Mouse (Mus musculus) thymus, postnatal 0 days (tissue): ENCODE measurements around the gene Egln1. TPM values are rescaled to one million over a fixed set of nuclear protein-coding genes. Genes with fewer than 3 reads are reported as not detected.

ENCODE experiments used
- DNase-seq: peaks from one replicate; pipeline ENCODE4 v3.0.0-alpha.2; 2015; ENCODE audit warnings: low spot score
- polyA plus RNA-seq: library from polyadenylated mRNA; unstranded; fragments of >200 nt; fragmentation: Nextera tagmentation; extraction: Ambion mirVana; gene quantifications from 2 replicates; pipeline ENCODE4 v1.2.1, GENCODE M21; 2015

Gene Egln1
- polyA plus RNA-seq, 1 experiment from 2014 or later = 15.3 TPM

DNA sequence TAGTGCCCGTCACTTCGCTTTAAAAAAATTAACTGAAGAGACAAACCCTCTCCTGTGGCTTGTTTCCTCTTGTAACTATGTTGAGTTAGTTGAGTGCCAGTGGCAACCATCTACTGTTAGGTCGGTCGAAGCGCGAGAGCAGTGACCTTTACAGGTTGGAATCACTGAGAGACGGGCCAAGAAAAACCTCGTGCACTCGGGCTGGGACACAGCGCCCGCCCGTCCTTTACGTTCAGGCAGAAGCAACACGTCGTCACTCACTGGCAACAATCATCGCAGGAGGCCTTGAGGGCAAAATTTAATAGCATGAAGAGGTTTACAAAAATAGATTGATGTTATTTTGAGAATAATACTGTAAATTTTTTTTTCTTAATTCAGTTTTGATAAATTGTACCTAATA, 39.2 kb downstream of the Egln1 start:
- DNase-seq = no peak

GRCm38 (mm10) chr8:124905482-124905881, 43.6 kb downstream of the Egln1 start:
- no peak for DNase-seq

- DNase-seq = no peak
Observed at GRCm38 (mm10) chr8:124903198-124903597, 45.9 kb downstream of the Egln1 start.

DNA sequence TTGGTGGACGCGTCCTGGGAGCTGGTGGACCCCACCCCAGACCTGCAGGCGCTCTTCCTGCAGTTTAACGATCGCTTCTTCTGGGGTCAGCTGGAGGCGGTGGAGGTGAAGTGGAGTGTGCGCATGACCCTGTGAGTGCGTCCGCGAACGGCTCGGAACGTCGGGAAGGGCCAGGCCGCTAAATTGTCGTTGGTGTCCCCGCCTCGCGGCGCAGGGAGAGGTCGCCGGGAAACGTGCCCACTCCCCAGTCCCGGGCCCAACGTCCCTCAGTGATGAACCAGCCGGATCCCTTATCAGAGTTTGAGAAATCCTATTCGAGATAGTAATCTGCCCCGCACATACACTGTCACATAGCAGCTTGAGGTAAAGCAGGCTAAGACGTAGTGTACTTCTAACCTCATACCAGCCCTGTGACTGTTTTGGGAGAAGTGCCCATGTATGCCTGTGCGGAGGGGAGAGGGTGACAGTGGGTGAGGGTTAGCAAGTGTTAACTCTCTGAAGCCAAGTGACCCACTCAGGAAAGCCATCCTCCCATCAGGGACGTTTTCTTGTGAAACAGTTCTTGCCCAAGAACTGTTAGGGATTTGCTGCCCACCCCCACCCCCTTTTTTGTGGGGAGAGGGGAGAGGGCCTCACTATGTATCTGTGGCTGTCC, 50.7 kb downstream of the Egln1 start:
- DNase-seq = no peak

GRCm38 (mm10) chr8:124897386-124898250, 51.5 kb downstream of the Egln1 start, which contains the start of the genes Exoc8 and Sprtn:
TSS of gene Exoc8 (minus strand) at chr8:124897705.
TSS of gene Sprtn (plus strand) at chr8:124897886.
- peak; percentile 98 for DNase-seq

DNA sequence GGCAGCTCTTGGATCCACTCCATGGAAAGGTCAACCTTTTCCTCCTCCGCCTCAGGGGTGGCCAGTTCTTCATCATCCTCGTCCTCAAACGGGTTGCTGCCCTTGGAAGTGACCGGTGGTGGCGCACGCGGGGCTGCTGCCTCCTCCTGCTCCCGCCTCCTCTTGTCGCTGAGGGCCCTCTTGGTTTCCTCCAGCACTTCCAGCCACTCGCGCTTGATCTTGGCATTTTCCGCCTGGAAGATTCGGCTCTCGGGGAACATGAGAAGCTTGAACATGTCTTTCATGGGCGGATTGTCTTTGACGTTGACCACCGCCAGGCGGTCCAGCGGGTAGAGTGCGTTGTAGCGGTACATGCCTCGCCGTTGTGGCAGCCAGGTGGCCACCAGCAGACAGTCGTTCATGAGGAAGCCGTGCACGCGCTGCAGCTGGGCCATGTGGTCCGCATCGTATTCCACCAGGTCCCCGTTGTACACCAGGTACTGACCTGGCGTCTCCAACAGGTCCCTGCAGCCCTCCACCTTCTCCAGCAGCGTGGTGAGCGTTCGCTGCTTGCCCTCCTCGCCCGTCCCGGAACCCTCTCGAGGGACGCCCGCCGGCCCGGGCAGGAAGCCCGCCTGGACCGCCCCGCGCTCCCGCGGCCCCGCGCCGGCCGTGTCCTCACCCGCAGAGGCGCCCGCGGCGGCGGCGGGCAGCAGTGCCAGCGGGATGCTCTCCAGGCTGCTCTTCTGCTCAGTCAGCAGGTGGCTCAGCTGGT, 52.3 kb downstream of the Egln1 start:
- peak; percentile 43 for DNase-seq

DNA sequence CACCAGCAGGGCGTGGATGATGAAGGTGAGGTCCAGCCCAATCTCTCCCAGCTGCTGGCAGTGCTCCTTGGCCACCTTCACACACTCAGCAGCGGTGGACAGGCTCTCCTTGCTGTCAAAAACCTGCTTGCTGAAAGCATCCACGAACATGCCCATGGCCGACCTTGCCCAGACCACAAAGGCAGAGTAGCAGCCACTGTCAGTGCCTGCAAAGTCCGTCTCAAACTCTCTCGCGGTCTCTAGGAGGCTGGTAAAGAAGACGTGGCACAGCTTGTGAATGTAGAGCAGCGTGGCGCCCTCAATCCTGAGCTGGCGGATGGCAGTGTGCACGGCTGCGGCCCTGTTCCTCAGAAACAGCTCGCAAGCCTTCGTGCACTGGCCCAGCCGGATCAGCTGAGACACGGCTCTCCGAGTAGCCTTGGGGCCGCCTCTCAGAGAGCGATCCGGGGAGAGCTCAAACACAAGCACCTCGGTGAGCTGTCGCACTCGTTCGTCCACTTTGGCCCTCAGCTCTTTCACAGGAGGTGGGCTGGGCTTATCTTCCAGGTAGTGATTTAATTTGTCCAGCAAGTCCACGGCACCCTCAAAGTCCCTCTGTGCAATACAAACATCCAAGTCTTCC, 53.0 kb downstream of the Egln1 start:
- no peak for DNase-seq

GRCm38 (mm10) chr8:124892596-124892995, 56.5 kb downstream of the Egln1 start:
- DNase-seq = peak; percentile 12

DNA sequence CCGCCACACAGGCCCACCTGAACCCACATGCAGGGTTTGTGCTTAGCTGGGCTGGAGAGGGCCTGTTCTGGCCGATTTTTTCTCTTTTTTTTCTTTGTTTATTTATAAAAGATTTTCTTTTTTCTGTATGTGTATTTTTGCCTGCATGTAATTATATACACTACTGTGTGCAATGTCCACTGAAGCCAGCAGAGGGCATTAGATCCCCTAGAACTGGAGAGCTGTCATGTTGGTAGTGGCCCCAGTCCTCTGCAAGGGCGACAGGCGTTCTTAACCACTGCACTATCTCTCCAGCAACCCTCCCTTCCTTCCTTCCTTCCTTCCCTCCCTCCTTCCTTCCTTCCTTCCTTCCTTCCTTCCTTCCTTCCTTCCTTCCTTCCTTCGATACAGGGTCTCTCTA, 60.7 kb downstream of the Egln1 start:
- DNase-seq = no peak

GRCm38 (mm10) chr8:124878946-124879526, 70.1 kb downstream of the Egln1 start:
- no peak for DNase-seq

DNA sequence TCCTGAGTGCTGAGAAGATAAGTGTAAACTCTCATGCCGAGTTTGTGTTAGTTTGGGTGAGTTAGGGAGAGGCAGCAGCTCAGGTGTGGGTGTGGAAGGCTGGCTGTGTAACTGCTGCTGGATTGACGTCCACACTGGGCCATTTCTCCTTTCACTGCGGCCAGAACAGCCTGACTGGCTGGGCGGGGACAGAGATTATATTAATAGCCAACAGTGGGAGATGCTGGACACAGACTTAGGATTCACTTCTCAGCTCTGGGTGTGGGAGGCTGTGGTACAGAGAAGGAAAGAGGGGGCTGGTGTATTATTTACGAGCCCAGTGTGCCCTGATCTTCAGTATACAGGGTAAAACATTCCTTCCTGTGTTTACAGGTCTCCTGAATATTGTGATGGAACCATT, 71.0 kb downstream of the Egln1 start:
- DNase-seq = no peak

DNA sequence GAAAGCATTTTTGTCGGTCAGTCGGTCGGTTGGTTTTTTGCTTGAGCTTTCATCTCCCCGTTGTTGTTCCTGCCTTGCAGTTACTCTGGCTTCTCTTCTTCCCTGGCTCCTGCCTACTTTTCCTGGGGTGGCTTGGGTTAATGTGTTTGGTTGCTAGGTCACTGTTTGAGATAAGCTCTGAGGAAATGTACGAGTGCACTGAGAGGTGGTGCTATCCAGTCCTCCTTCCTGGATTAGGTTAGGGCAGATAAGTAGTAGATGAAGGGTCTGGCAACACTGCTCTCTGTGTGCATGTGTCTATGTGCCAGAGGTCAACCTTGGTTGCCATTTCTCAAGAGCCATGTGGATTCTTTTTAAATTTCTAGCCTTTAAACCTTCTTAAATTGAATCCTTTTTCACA, 76.4 kb downstream of the Egln1 start:
- no peak for DNase-seq

DNA sequence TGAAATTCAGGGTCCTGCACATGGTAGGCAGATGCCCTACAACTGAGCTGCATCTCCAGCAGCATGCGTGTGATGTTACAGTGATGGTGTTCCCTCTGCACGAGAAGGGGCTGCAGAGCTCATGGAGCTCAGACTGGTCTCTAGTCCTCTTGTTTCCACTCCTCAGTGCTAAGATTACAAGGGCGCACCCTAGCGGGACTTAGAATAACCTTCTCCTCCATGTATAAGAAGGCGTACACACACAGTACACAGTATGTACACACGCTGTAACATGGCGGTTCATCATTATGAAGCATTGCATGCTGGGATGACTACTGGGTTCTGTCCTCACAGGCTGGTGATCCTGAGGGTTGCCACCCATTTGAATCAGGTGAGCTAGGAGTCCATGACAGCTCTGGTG, 77.0 kb downstream of the Egln1 start:
- DNase-seq = no peak

GRCm38 (mm10) chr8:124871474-124871873, 77.7 kb downstream of the Egln1 start:
- DNase-seq = no peak

- no peak for DNase-seq
Observed at GRCm38 (mm10) chr8:124869708-124870107, 79.4 kb downstream of the Egln1 start.

- no peak for DNase-seq
Observed at GRCm38 (mm10) chr8:124867126-124867525, 82.0 kb downstream of the Egln1 start.

DNA sequence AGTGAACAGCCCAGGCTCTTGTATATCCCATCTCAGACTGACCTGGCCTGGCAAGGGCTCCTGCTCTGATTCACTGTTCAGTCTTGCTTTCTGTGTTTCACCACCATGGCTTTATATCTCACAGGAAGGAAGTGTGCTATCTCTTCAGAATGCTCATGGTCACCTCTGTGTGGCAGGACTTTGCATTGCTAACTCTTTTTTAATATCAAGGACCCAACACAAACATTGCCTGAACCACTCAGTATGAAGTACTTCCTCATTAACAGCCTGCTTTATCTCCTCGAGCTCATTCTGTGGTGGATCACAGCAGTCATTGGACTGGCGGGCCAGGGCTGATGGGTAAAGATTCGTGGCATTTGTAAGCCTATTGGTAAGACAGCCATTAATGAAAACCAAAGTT, 82.5 kb downstream of the Egln1 start:
- no peak for DNase-seq

- DNase-seq = peak; percentile 29
Observed at GRCm38 (mm10) chr8:124863729-124864128, 85.4 kb downstream of the Egln1 start.

GRCm38 (mm10) chr8:124863163-124863677, 85.9 kb downstream of the Egln1 start:
- DNase-seq = no peak

DNA sequence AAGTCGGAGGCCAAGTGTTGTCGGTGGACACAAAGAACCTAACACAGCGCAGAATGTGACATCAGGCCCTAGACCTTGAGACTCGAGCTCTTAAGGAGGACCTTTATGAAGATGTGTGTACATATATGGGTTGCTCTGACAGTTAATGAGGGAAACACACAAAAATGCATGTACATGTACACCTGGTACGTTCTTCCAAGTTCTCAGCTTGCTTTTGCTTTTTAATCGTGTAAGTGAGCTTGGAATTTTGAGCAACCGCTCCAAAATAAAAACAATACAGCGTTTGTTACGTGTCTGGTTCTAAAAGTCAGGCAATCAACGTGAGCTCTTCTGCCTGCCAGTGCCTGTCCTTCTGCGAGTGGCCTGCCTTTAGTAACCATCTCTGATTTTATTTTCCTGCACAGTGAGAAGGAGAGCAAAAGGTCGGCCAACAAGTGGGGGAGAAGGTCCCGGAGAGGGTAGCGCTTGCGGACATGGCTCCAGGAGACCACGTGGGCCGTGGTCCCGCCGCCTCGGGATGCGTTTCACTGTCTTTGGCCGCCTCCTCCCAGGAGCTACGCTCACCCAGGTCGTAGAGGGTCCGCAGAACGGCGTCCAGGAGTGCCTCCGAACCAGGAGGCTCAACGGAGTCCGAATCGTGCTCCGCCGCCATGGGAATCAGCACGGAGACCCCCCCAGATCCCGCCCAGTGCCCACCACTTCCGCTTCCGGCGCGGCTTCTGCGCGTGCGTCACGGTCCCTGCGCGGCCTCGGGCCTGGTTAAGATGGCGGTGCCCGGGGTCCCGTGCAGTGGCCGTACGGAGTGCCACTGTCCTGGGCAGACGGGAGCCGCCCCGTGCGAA, 86.6 kb downstream of the Egln1 start, which contains the start of the genes Gnpat and 2810004N23Rik:
TSS of gene Gnpat (plus strand) at position 713 of the 842 bp plus-strand sequence.
TSS of gene 2810004N23Rik (minus strand) at position 800 of the 842 bp plus-strand sequence.
- peak; percentile 91 for DNase-seq
